Mouse (Mus musculus) Patski (cell line): ENCODE measurements around the gene Hist1h3g. TPM values are rescaled to one million over a fixed set of nuclear protein-coding genes. Genes with fewer than 3 reads are reported as not detected.
"Not testable (repeated sequence)": the region's sequence is repeated elsewhere in the genome, so short reads cannot be mapped to it uniquely, and the experiment has no call there.

ENCODE experiments used
- ATAC-seq: fragments of 100-300 bp; one replicate; pipeline ENCODE4 v1.8.0; 2021
- CTCF ChIA-PET: fragments of 350-600 bp; sonication (Branson Sonifier 250); formaldehyde crosslinking; loops from one replicate; lab custom pipeline; 2022; ENCODE audit warnings: inconsistent platforms; lab: Charles Lee
- POLR2A ChIA-PET: fragments of 350-600 bp; sonication (Branson Sonifier 250); formaldehyde crosslinking; loops from one replicate; lab custom pipeline; 2022; ENCODE audit warnings: antibody characterized with exemption, inconsistent platforms; lab: Charles Lee
- DNase-seq: peaks from one replicate; pipeline ENCODE4 v3.0.0-alpha.2; 2011; ENCODE audit warnings: low read depth, low spot score
- H3K27me3 ChIP-seq: fragments of 371-371 bp; one replicate; pipeline ENCODE4 v1.5.1; 2021
- CTCF ChIP-seq: fragments of 100-300 bp; IDR thresholded peaks from one replicate; pipeline ENCODE4 v1.5.1; 2021
- in situ Hi-C: fragments of 300-500 bp; cut with MboI; formaldehyde crosslinking; loops from 3 replicates; pipeline ENCODE4 v1.11.1; 2018; ENCODE audit warnings: low pct_unique_long_range_greater_than_20kb, mixed read lengths
- polyA plus RNA-seq: library from polyadenylated mRNA; unstranded; gene quantifications from one replicate; pipeline ENCODE4 v1.2.3, GENCODE M21; 2021

Gene Hist1h3g
- polyA plus RNA-seq, 1 experiment from 2014 or later = 1.7 TPM

DNA sequence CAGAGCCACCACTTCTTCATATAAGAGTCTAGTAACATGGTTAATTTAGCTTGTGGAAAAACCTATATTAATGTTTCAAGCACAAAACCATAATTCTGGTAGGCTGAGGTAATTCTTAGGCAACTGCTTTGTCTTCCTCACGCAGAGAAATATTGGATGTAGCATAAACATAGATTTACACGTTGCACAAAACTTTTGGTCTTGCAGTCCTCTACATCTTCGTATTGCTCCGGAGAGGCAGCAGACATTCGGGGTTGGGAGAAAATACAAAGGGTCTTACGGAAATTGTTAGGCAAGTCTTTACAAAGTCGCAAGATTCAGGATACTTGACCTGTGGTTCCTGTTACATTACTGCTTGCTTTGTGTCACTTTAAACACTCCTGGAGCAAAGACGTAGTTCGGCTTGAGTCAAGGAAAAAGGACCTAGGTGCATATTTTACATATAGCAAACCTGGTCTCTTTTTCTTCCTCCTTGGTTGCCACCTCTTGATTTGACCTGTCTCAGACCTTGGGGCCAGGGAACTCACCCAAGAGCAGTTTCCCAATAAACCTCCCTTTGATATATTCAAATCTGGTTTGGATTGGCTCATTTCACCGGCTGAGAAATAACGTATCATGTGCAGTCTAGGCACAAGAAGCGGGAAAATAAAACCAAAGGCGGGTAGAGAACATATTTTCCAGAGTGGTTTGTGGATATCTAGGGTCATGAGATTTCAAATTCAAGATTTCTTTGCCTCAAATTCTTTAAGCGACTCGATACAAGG lies 672 bp upstream of the Hist1h3g start:
- ChIA-PET CTCF (interaction anchor here (1.1 to 1.6 kb wide), 2 partner anchors 9 to 20 kb away, joined by 4 to 6 read pairs; partner anchors contain the start of gene Hist1h2bh), POLR2A (interaction anchor here (0.6 kb wide), 1 partner anchor 48 kb away, joined by 3 read pairs; no protein-coding TSS in a partner anchor)
- no peaks in the 10 kb centered on the region for H3K27me3 ChIP-seq
- TF ChIP-seq CTCF = no peak
- ATAC-seq = peak; percentile 19
- DNase-seq = no peak
- in situ Hi-C loops = loop anchor here (5.0 to 10.0 kb wide), 3 partner anchors 63 to 1820 kb away; partner anchors contain the start of genes Hist1h2ag, Hist1h2ai, Hist1h2bj and Hist1h2bl

DNA sequence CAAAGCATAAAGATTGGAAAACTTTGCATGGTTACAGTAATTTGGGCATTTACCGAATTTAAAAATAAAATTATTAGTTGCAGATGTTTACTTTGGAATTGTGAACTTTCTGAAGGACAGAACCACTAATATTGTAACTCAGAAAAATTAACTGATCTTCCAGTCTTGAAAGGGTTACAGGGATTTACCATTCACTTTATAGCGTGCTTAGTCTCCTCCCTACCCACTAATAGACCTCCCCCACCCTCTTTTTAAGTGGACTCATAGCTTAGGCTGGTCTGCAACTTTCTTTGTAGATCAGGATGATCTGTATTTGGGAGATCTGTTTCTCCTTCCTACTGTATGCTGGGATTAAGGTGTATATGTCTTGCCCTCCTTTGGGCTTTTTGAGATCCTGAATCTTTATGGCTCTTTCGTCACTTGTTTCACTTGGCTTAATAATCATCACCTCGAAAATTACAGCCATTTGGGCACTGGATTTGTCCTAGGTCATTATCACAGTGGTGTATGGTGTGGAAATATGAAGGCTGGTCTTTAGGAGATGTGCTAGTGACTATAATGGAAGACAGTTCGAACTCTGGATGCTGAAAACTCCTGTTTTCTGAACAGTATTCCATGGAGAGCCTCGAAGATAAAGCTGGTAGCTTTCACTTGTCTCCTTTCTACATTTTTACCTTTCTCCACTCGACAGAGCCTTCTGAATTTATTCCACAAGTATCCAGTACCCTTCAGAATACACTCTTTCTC lies 1.0 kb downstream of the Hist1h3g start:
- DNase-seq (no peak), ATAC-seq (no peak)
- ChIA-PET POLR2A (no interaction called here), CTCF (no interaction called here)
- no peaks in the 10 kb centered on the region for H3K27me3 ChIP-seq
- no peak for TF ChIP-seq CTCF
- in situ Hi-C loops = loop anchor here (10.0 kb wide), 1 partner anchor 1821 kb away; the partner anchor contains the start of genes Hist1h2ai, Hist1h2bl and Hist1h3h

DNA sequence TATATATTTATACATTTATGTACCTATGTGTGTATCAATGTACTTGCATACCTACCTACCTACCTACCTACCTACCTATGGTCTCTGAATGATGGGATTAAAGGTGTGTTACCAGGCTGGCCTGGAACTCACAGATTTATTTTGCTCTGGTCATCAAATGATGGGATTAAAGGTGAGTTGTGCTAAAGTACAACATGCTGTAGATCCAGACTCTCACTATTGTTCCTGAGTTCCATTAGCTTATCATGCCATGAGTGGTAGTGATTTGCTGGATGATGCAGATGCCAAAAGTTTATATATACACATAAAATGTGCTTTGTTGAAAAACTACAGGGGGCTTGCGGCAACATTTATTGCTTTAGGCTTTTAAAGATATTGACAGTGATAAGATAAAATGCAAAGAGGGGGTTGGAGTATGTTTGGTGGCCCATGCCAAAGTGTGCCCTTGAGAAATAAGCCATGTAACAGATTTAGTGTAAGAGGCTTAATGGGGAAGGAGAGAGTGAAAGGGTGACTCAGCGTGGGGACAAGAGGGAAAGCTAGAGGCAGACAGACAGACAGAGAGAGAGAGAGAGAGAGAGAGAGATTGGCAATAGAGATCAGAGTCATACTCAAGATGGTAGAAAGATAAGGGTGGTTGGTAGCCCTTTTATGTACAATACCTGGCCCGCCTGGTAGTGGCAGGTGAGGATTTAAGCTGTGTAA lies 1.9 kb downstream of the Hist1h3g start:
- DNase-seq (no peak), ATAC-seq (no peak)
- ChIA-PET POLR2A (no interaction called here), CTCF (no interaction called here)
- no peaks in the 10 kb centered on the region for H3K27me3 ChIP-seq
- in situ Hi-C loops = loop anchor here (10.0 kb wide), 1 partner anchor 1822 kb away; the partner anchor contains the start of genes Hist1h2ai, Hist1h2bl and Hist1h3h
- no peak for TF ChIP-seq CTCF

DNA sequence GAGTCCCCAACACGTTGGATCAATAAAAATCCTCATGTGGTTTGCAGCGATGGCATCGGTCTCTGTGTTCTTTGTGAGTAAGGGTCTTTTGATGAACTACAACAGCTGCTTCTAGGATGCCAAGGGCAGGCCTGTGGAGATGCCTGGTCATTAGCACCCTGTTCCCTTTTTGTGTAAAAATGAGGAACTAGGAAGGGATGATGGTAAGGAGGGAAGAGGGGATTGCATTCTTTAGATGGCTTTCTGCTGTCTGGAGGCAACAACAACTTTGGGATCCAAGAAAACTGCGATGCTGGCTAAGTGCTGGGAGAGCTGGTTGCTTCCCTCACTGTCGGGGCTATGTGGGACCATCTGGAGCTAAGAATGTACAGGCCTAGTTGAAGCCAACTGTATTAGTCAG lies 3.0 kb downstream of the Hist1h3g start:
- DNase-seq (no peak), ATAC-seq (no peak)
- CTCF ChIA-PET = no interaction called here
- no peak for TF ChIP-seq CTCF
- POLR2A ChIA-PET = no interaction called here
- no peaks in the 10 kb centered on the region for H3K27me3 ChIP-seq
- in situ Hi-C loops = loop anchor here (10.0 kb wide), 1 partner anchor 1823 kb away; the partner anchor contains the start of genes Hist1h2ai, Hist1h2bl and Hist1h3h

DNA sequence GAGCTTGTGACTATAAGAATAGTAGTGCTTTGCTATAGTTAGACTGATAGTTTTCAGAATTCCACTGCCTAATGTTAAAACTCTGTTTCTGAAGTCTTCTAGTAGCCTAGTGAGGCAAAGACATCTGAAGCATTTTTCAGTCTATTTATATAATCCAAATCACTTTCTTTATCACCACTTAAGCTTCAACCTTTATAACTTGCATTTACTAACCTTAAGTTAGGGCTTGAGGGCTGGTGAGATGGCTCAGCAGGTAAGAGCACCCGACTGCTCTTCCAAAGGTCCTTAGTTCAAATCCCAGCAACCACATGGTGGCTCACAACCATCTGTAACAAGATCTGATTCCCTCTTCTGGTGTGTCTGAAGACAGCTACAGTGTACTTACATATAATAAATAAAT lies 4.6 kb downstream of the Hist1h3g start:
- in situ Hi-C loops = loop anchor here (10.0 kb wide), 1 partner anchor 1825 kb away; the partner anchor contains the start of genes Hist1h2ai, Hist1h2bl and Hist1h3h
- POLR2A ChIA-PET, ATAC-seq, H3K27me3 ChIP-seq, DNase-seq: not testable (repeated sequence)
- CTCF ChIA-PET = interaction anchor here (1.6 kb wide), 1 partner anchor 45 kb away, joined by 3 read pairs; no protein-coding TSS in a partner anchor

DNA sequence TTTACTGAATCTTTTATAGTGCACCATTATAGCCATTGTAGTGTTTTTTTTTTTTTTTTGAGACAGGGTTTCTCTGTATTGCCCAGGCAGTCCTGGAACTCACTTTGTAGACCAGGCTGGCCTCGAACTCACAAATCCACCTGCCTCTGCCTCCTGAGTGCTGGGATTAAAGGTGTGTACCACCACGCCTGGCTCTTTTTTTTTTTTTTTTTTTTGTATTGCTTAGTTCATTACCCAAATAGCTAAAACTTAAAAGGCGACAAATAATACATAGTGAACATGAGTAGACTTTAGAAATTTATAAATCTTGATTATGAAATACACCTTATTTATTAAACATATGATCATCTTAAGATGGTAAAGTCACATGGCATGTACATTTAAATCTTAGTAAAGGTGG lies 6.3 kb downstream of the Hist1h3g start:
- in situ Hi-C loops = no loop called here
- no peak for ATAC-seq
- POLR2A ChIA-PET = interaction anchor here (0.6 to 1.8 kb wide), 5 partner anchors 8 to 1754 kb away, joined by 3 to 15 read pairs (median 3); partner anchors contain the start of genes Hist1h2an and Hist1h2bp
- TF ChIP-seq CTCF = no peak
- H3K27me3 ChIP-seq = no peaks in the 10 kb centered on the region
- DNase-seq = no peak
- CTCF ChIA-PET = interaction anchor here (1.2 kb wide), 1 partner anchor 26 kb away, joined by 3 read pairs; no protein-coding TSS in a partner anchor

DNA sequence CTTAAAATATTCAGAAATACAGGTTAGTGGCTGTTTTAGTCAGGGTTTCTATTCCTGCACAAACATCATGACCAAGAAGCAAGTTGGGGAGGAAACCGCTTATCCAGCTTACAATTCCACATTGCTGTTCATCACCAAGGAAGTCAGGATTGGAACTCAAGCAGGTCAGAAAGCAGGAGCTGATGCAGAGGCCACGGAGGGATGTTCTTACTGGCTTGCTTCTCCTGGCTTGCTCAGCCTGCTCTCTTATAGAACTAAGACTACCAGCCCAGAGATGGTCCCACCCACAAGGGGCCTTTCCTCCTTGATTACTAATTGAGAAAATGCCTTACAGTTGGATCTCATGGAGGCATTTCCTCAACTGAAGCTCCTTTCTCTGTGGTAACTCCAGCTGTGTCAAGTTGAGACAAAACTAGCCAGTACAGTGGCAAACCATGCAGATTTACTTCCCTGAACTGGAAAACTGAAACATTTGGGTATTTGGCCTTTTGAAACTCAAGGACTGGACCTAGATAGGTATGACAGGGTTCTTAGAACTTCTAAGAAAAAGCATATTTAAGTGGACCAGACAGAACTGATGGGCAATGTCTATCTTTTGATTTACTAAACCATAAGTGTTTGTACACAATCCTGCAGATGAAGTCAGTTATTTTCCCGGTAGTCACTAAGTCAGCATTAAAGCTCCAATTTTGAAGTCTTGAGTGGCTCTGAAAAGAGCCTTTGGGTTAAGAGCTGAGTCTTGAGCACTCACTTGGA lies 7.2 kb downstream of the Hist1h3g start:
- in situ Hi-C loops = not testable (repeated sequence)
- POLR2A ChIA-PET = interaction anchor here (0.6 to 1.8 kb wide), 4 partner anchors 7 to 42 kb away, joined by 3 to 15 read pairs (median 4); no protein-coding TSS in a partner anchor

DNA sequence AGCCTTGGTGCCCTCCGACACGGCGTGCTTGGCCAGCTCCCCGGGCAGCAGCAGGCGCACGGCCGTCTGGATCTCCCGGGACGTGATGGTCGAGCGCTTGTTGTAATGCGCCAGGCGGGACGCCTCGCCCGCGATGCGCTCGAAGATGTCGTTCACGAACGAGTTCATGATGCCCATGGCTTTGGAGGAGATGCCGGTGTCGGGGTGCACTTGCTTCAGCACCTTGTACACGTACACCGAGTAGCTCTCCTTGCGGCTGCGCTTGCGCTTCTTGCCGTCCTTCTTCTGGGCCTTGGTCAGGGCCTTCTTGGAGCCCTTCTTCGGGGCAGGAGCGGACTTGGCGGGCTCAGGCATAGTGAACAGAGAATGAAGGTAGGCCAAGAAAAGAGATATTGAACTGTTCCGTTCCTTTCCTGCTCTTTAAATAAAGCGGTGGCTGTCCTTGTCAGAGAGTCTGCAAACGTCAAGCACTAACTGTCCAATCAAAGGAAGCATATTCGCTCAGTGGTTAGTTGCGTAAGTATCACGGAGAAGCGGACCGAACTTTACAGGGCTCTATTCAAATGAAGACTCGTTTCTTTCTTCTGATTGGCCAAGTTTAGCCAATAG lies 7.9 kb downstream of the Hist1h3g start, which contains the start of gene Hist1h2bh:
Gene Hist1h2bh, minus strand, starts transcription at position 394 of the 609 bp plus-strand sequence.
- ATAC-seq (peak; percentile 94), DNase-seq (peak; percentile 83)
- ChIA-PET CTCF (interaction anchor here (1.3 kb wide), 2 partner anchors 9 kb away, joined by 3 to 4 read pairs; partner anchors contain the start of genes Hist1h1d and Hist1h2af), POLR2A (interaction anchor here (1.4 to 1.8 kb wide), 2 partner anchors 8 to 41 kb away, joined by 5 to 15 read pairs; no protein-coding TSS in a partner anchor)
- H3K27me3 ChIP-seq, in situ Hi-C loops: not testable (repeated sequence)

More for the DNA sequence above, 7.2 kb downstream of the Hist1h3g start:
- DNase-seq, ATAC-seq, H3K27me3 ChIP-seq: not testable (repeated sequence)
- CTCF ChIA-PET = interaction anchor here (1.3 kb wide), 2 partner anchors 9 to 10 kb away, joined by 3 to 4 read pairs; partner anchors contain the start of genes Hist1h1d and Hist1h2af
